8 mouse cellular contexts compared by ENCODE assay signal in genomic region chr8:84990349-84990748, GRCm38 (mm10). TPM values are rescaled to one million over a fixed set of nuclear protein-coding genes. Genes with fewer than 3 reads are reported as not detected.
DNase-seq lines count a peak whose midpoint lies in the region; ATAC-seq and TF ChIP-seq lines count a peak whose summit lies in the region.

TSS of gene Hook2 (plus strand) at chr8:84990603.

- H3K4me1 ChIP-seq in cortical plate, adult 2 months (ENCODE audit: control insufficient read depth, insufficient read depth, low read length) = peaks cover 6% of the 10 kb centered on the region; the same call in 1 of the 2 replicates

- DNase-seq in gastrocnemius, postnatal 10 days = peak; percentile 95
- peak; percentile 100 for DNase-seq in induced T-regulatory cell, adult 2 months (ENCODE audit: low read depth)
- DNase-seq in left cerebral cortex, adult 9 months (ENCODE audit: low spot score in 2 of 2) = peak; percentile 93 to 98
- DNase-seq in right cerebral cortex, postnatal 14 days = peak; percentile 96
- peak; percentile 96 to 97 for DNase-seq in urinary bladder, postnatal 36 days (ENCODE audit: low spot score in 2 of 2)

- peak; percentile 65 for ATAC-seq in activated CD4-positive, CD25-positive, alpha-beta regulatory T cell, adult 4 months
- ATAC-seq in megakaryocyte progenitor cell, adult 5-6 weeks (replicated peaks; ENCODE audit: poor library complexity) = peak; percentile 76

- peak; percentile 94 for TF ChIP-seq CTCF in cortical plate, adult 2 months (IDR thresholded peaks at IDR 0.05; ENCODE audit: extremely low read depth, insufficient read depth, low read length)

- H3K4me3 ChIP-seq in cortical plate, adult 2 months (ENCODE audit: insufficient read depth, low read length) = peak within 1 kb of the TSS; percentile 43

- H3K27ac ChIP-seq in cortical plate, adult 2 months (ENCODE audit: insufficient read depth, low read length) = peak within 1 kb of the TSS; percentile 32

- peak; percentile 85; the same call in 1 of the 2 replicates for TF ChIP-seq POLR2A in cortical plate, adult 2 months (IDR thresholded peaks at IDR 0.05; ENCODE audit: extremely low read depth, insufficient read depth, low read length)

RNA-seq across cellular contexts. Expression of gene Hook2, which starts in this region (rescaled TPM):
- 1 to 10 TPM; 2.6 to 3.0 TPM for polyA plus RNA-seq in activated CD4-positive, CD25-positive, alpha-beta regulatory T cell, adult 4 months (2017; shearing (Covaris generic))
- 15.6 and 19.2 TPM in 2 replicates for polyA plus RNA-seq in cortical plate, adult 2 months (2012; rRNA removed)
- total RNA-seq in gastrocnemius, postnatal 10 days (2021) = 1 to 10 TPM; 2.3 to 2.7 TPM
- total RNA-seq in megakaryocyte progenitor cell, adult 5-6 weeks (2015) = 1.9 and 3.8 TPM in 2 replicates
- 7.2 and 8.5 TPM in 2 replicates for total RNA-seq in megakaryocyte progenitor cell, adult 5-6 weeks (2017)

Comparison
In these comparisons a context has a peak if more than half of its experiments do, and no peak if none do; other contexts are left out.
1. Peak in every context shown above with its lines: DNase-seq, ATAC-seq, H3K4me3 ChIP-seq and H3K27ac ChIP-seq.